Comparison of ENCODE assay signal across 8 mouse cellular contexts in genomic region chr11:53351224-53351942, GRCm38 (mm10). TPM values are rescaled to one million over a fixed set of nuclear protein-coding genes. Genes with fewer than 3 reads are reported as not detected.
DNase-seq lines count a peak whose midpoint lies in the region; ATAC-seq lines count a peak whose summit lies in the region.

No protein-coding gene starts in this region.

- peaks cover 21% of the 10 kb centered on the region for H3K36me3 ChIP-seq in embryonic facial prominence, embryonic 10.5 days (replicated peaks)
- H3K36me3 ChIP-seq in limb, embryonic 15.5 days: no peaks in the 10 kb centered on the region
- H3K36me3 ChIP-seq in midbrain, embryonic 16.5 days (ENCODE audit: control insufficient read depth, insufficient read depth, low read length): no peaks in the 10 kb centered on the region

- no peaks in the 10 kb centered on the region for H3K27me3 ChIP-seq in embryonic facial prominence, embryonic 10.5 days (replicated peaks; ENCODE audit: low read depth, poor library complexity, severe bottlenecking)
- H3K27me3 ChIP-seq in limb, embryonic 15.5 days: no peaks in the 10 kb centered on the region
- H3K27me3 ChIP-seq in midbrain, embryonic 16.5 days (ENCODE audit: control insufficient read depth, insufficient read depth, low read depth, low read length): no peaks in the 10 kb centered on the region

- under 1% methylated on average over 35 of the region's 35 CpGs for WGBS in embryonic facial prominence, embryonic 10.5 days
- WGBS in limb, embryonic 15.5 days: under 1% methylated on average over 35 of the region's 35 CpGs
- 1% methylated on average over 31 of the region's 35 CpGs for WGBS in midbrain, embryonic 16.5 days

- H3K4me2 ChIP-seq in limb, embryonic 15.5 days: peak overlapping the region; percentile 69
- H3K4me2 ChIP-seq in midbrain, embryonic 16.5 days (ENCODE audit: low read length): peak overlapping the region; percentile 79

- DNase-seq in layer of hippocampus, adult 11-12 months (ENCODE audit: low spot score): peak; percentile 59
- no peak for DNase-seq in layer of hippocampus, adult 9-10 months (ENCODE audit: low spot score)
- DNase-seq in embryonic facial prominence, embryonic 10.5 days (ENCODE audit: low spot score): peak; percentile 84
- DNase-seq in heart, adult 8-10 months (ENCODE audit: low spot score): peak; percentile 50
- DNase-seq in kidney, adult 8-10 months: peak; percentile 33 to 35
- peak; percentile 47 for DNase-seq in spleen, postnatal 10 days (ENCODE audit: low spot score in 2 of 2)

- H3K4me1 ChIP-seq in embryonic facial prominence, embryonic 10.5 days: peaks cover 8% of the 10 kb centered on the region
- 0 out of 2 replicates have a peak, but pooled peaks cover 3% of the 10 kb centered on the region for H3K4me1 ChIP-seq in limb, embryonic 15.5 days
- H3K4me1 ChIP-seq in midbrain, embryonic 16.5 days (ENCODE audit: control insufficient read depth, insufficient read depth, low read length): peaks cover 16% of the 10 kb centered on the region

- peak overlapping the region; percentile 97 for H3K27ac ChIP-seq in embryonic facial prominence, embryonic 10.5 days (replicated peaks)
- peak overlapping the region; percentile 99 for H3K27ac ChIP-seq in limb, embryonic 15.5 days
- peak overlapping the region; percentile 99 for H3K27ac ChIP-seq in midbrain, embryonic 16.5 days (ENCODE audit: low read length)

- H3K9me3 ChIP-seq in embryonic facial prominence, embryonic 10.5 days: no peaks in the 10 kb centered on the region
- no peaks in the 10 kb centered on the region for H3K9me3 ChIP-seq in limb, embryonic 15.5 days
- no peaks in the 10 kb centered on the region for H3K9me3 ChIP-seq in midbrain, embryonic 16.5 days (replicated peaks; ENCODE audit: control insufficient read depth, low read length, poor library complexity, severe bottlenecking)

- no peak for ATAC-seq in limb, embryonic 15.5 days (ENCODE audit: insufficient number of reproducible peaks, low FRiP score, low TSS enrichment, low read depth)
- peak; percentile 25; the same call in 1 of the 2 replicates for ATAC-seq in midbrain, embryonic 16.5 days

- H3K9ac ChIP-seq in limb, embryonic 15.5 days: peak overlapping the region; percentile 96
- peak overlapping the region; percentile 99 for H3K9ac ChIP-seq in midbrain, embryonic 16.5 days (ENCODE audit: low read depth, low read length)

- peak overlapping the region; percentile 87 for H3K4me3 ChIP-seq in embryonic facial prominence, embryonic 10.5 days
- H3K4me3 ChIP-seq in limb, embryonic 15.5 days: peak overlapping the region; percentile 95
- H3K4me3 ChIP-seq in midbrain, embryonic 16.5 days (ENCODE audit: low read depth, low read length): peak overlapping the region; percentile 96

RNA-seq across cellular contexts. Expression of gene Aff4, which starts 0.8 kb away (rescaled TPM):
- 37.5 and 42.7 TPM in 2 replicates for polyA plus RNA-seq in embryonic facial prominence, embryonic 10.5 days (2016; fragmentation: Nextera tagmentation; extraction: Ambion mirVana)
- total RNA-seq in heart, adult 8-10 months (2022): 10 to 100 TPM; 73.2 to 91.8 (median 82.4) TPM
- 38.5 and 50.7 TPM in 2 replicates for polyA plus RNA-seq in limb, embryonic 15.5 days (2015; fragmentation: Nextera tagmentation; extraction: Ambion mirVana)
- 42.4 and 53.5 TPM in 2 replicates for polyA plus RNA-seq in midbrain, embryonic 16.5 days (2015; fragmentation: Nextera tagmentation; extraction: Ambion mirVana)

RNA-seq across cellular contexts. Expression of gene Zcchc10, which starts 26.9 kb away (rescaled TPM):
- polyA plus RNA-seq in embryonic facial prominence, embryonic 10.5 days (2016; fragmentation: Nextera tagmentation; extraction: Ambion mirVana): 29.2 and 30.4 TPM in 2 replicates
- total RNA-seq in heart, adult 8-10 months (2022): 10 to 100 TPM in 1 of 4 experiments, 1 to 10 TPM in 3; 6.6 to 10.6 (median 6.7) TPM
- polyA plus RNA-seq in limb, embryonic 15.5 days (2015; fragmentation: Nextera tagmentation; extraction: Ambion mirVana): 17.8 and 18.4 TPM in 2 replicates
- 13.7 and 16.1 TPM in 2 replicates for polyA plus RNA-seq in midbrain, embryonic 16.5 days (2015; fragmentation: Nextera tagmentation; extraction: Ambion mirVana)

RNA-seq across cellular contexts. Expression of gene Hspa4, which starts 51.1 kb away (rescaled TPM):
- 130 and 136 TPM in 2 replicates for polyA plus RNA-seq in embryonic facial prominence, embryonic 10.5 days (2016; fragmentation: Nextera tagmentation; extraction: Ambion mirVana)
- 100 to 1,000 TPM; 113 to 135 (median 122) TPM for total RNA-seq in heart, adult 8-10 months (2022)
- 66.2 and 73.6 TPM in 2 replicates for polyA plus RNA-seq in limb, embryonic 15.5 days (2015; fragmentation: Nextera tagmentation; extraction: Ambion mirVana)
- 37.9 and 38.1 TPM in 2 replicates for polyA plus RNA-seq in midbrain, embryonic 16.5 days (2015; fragmentation: Nextera tagmentation; extraction: Ambion mirVana)
